Comparison of ENCODE assay signal across 9 mouse cellular contexts in genomic region chr6:147086594-147087225, GRCm38 (mm10). TPM values are rescaled to one million over a fixed set of nuclear protein-coding genes. Genes with fewer than 3 reads are reported as not detected.
DNase-seq lines count a peak whose midpoint lies in the region; ATAC-seq lines count a peak whose summit lies in the region.
"Had no signal": no experiment of that assay in that cellular context is flagged by ENCODE, and none has a peak within 500 bp of the region (broad histone marks: within the 10 kb centered on the region; RNA-seq: fewer than 3 reads in every experiment).

TSS of gene Mansc4 (minus strand) at chr6:147087032.

- DNase-seq in gastrocnemius, postnatal 10 days: peak; percentile 21
- DNase-seq in gastrocnemius, adult 18-20 months (ENCODE audit: low spot score): no peak
- DNase-seq in ovary, postnatal 10 days (ENCODE audit: low spot score): peak; percentile 18
- DNase-seq in right cerebral cortex, postnatal 36 days (ENCODE audit: low spot score in 2 of 2): no peak
- DNase-seq in frontal cortex, postnatal 14 days (ENCODE audit: low spot score in 2 of 2): no peak

- peak within 1 kb of the TSS; percentile 45 for H3K4me2 ChIP-seq in forebrain, embryonic 15.5 days (replicated peaks)
- peak within 1 kb of the TSS; percentile 50 for H3K4me2 ChIP-seq in hindbrain, embryonic 15.5 days
- peak within 1 kb of the TSS; percentile 19 for H3K4me2 ChIP-seq in liver, embryonic 12.5 days

- H3K27ac ChIP-seq in forebrain, embryonic 15.5 days (replicated peaks): no peak within 1 kb of the TSS
- no peak within 1 kb of the TSS for H3K27ac ChIP-seq in hindbrain, embryonic 15.5 days (replicated peaks)
- H3K27ac ChIP-seq in liver, embryonic 12.5 days: no peak within 1 kb of the TSS

- H3K27me3 ChIP-seq in forebrain, embryonic 15.5 days: no peaks in the 10 kb centered on the region
- no peaks in the 10 kb centered on the region for H3K27me3 ChIP-seq in hindbrain, embryonic 15.5 days
- H3K27me3 ChIP-seq in liver, embryonic 12.5 days (replicated peaks): peaks cover 26% of the 10 kb centered on the region

- H3K36me3 ChIP-seq in forebrain, embryonic 15.5 days: no peaks in the 10 kb centered on the region
- no peaks in the 10 kb centered on the region for H3K36me3 ChIP-seq in hindbrain, embryonic 15.5 days
- no peaks in the 10 kb centered on the region for H3K36me3 ChIP-seq in liver, embryonic 12.5 days

- peaks cover 19% of the 10 kb centered on the region for H3K4me1 ChIP-seq in forebrain, embryonic 15.5 days
- H3K4me1 ChIP-seq in hindbrain, embryonic 15.5 days (replicated peaks): peaks cover 17% of the 10 kb centered on the region
- 0 out of 2 replicates have a peak, but pooled peaks cover 10% of the 10 kb centered on the region for H3K4me1 ChIP-seq in liver, embryonic 12.5 days

- peak within 1 kb of the TSS; percentile 28 for H3K4me3 ChIP-seq in forebrain, embryonic 15.5 days
- peak within 1 kb of the TSS; percentile 20 for H3K4me3 ChIP-seq in hindbrain, embryonic 15.5 days
- H3K4me3 ChIP-seq in liver, embryonic 12.5 days: no peak within 1 kb of the TSS
- H3K4me3 ChIP-seq: erythroblast, embryonic 14.5 days had no signal

- ATAC-seq in forebrain, embryonic 15.5 days (replicated peaks): 0 out of 2 replicates have a peak, but pooled peaks have one; percentile 10
- ATAC-seq in hindbrain, embryonic 15.5 days (ENCODE audit: low FRiP score, low read depth): no peak
- no peak for ATAC-seq in liver, embryonic 12.5 days

- H3K9ac ChIP-seq in forebrain, embryonic 15.5 days (replicated peaks): peak within 1 kb of the TSS; percentile 41; the same call in 1 of the 2 replicates
- peak within 1 kb of the TSS; percentile 22; the same call in 1 of the 2 replicates for H3K9ac ChIP-seq in hindbrain, embryonic 15.5 days
- no peak within 1 kb of the TSS for H3K9ac ChIP-seq in liver, embryonic 12.5 days

- WGBS in forebrain, embryonic 15.5 days: 6% methylated on average over 20 of the region's 20 CpGs
- WGBS in hindbrain, embryonic 15.5 days: 5% methylated on average over 20 of the region's 20 CpGs
- WGBS in liver, embryonic 12.5 days (ENCODE audit: insufficient replicate concordance): 19% methylated on average over 20 of the region's 20 CpGs

- no peaks in the 10 kb centered on the region for H3K9me3 ChIP-seq in forebrain, embryonic 15.5 days
- no peaks in the 10 kb centered on the region for H3K9me3 ChIP-seq in hindbrain, embryonic 15.5 days
- no peaks in the 10 kb centered on the region for H3K9me3 ChIP-seq in liver, embryonic 12.5 days (replicated peaks)

RNA-seq across cellular contexts. Expression of gene Mansc4, which starts in this region (rescaled TPM):
- not detected for total RNA-seq in gastrocnemius, postnatal 10 days (2021)
- under 1 TPM in 1 of 2 experiments, not detected in 1; 0.21 TPM for total RNA-seq in gastrocnemius, adult 18-20 months (2021)
- 0.72 and 1.7 TPM in 2 replicates for polyA plus RNA-seq in forebrain, embryonic 15.5 days (2015; fragmentation: Nextera tagmentation; extraction: Ambion mirVana)
- 0.85 and 1.5 TPM in 2 replicates for polyA plus RNA-seq in hindbrain, embryonic 15.5 days (2015; fragmentation: Nextera tagmentation; extraction: Ambion mirVana)
- 0.11 and 0.16 TPM in 2 replicates for polyA plus RNA-seq in liver, embryonic 12.5 days (2016; fragmentation: Nextera tagmentation; extraction: Ambion mirVana)
- polyA plus RNA-seq: erythroblast, embryonic 14.5 days had no signal

Comparison
In these comparisons a context has a peak if more than half of its experiments do, and no peak if none do; other contexts are left out.
1. Peak in DNase-seq in gastrocnemius, postnatal 10 days; RNA of the gene not detected or under 1 TPM.